17 mouse cellular contexts compared by ENCODE assay signal in the genomic region with DNA sequence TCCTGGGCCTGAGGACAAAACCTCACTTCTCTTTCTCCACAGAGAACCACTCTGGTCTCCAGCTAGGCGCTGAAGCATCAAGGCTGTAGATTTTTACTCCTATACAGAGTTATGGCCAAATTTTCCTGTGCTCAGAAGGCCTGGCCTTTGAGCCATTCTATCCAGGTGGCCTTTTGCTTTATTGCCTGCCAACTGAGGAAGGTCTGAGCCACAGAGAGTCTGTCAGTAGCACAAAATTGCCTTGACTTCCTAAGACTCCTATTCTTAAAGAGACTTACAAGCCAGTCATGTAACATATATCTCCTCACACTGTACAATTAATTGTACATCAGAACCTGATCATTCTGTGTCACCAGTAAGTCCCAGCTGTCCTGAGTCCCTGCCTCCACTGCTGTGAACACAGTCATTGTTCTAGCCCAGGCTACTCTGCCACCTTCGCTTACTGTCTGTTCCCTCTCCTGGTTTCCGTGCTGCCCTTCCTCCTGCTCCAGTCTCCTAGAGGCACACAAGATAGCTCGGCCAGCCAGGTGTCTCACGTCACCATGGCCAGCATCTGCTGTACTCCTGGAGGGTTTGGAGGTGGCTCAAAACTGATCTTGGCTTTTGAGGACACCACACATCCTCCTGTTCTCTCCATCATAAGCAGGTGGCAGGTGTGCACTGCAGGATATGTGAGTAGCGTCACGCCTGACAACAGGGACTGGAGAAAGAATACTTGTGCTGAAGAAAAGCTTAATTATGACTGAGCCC.
DNase-seq lines count a peak whose midpoint lies in the region; ATAC-seq and TF ChIP-seq lines count a peak whose summit lies in the region.
"Had no signal": no experiment of that assay in that cellular context is flagged by ENCODE, and none has a peak within 500 bp of the region (broad histone marks: within the 10 kb centered on the region; RNA-seq: fewer than 3 reads in every experiment).

No protein-coding gene starts in this region.

- no peaks in the 10 kb centered on the region for H3K79me2 ChIP-seq in heart, adult 2 months (replicated peaks; ENCODE audit: control insufficient read depth, insufficient read depth, low read length)

- WGBS in heart, adult 2 months: 78% methylated on average over 7 of the region's 7 CpGs
- WGBS in midbrain, embryonic 10.5 days: 87% methylated on average over 7 of the region's 7 CpGs
- 79% methylated on average over 7 of the region's 7 CpGs for WGBS in midbrain, postnatal 0 days
- WGBS in limb, embryonic 10.5 days: 86% methylated on average over 7 of the region's 7 CpGs
- WGBS in forebrain, embryonic 14.5 days: 83% methylated on average over 7 of the region's 7 CpGs

- no peak overlapping the region for H3K4me3 ChIP-seq in heart, adult 2 months
- H3K4me3 ChIP-seq in midbrain, embryonic 10.5 days: no peak overlapping the region
- H3K4me3 ChIP-seq in midbrain, postnatal 0 days (ENCODE audit: low read depth, low read length): no peak overlapping the region
- H3K4me3 ChIP-seq in limb, embryonic 10.5 days: no peak overlapping the region
- no peak overlapping the region for H3K4me3 ChIP-seq in forebrain, embryonic 14.5 days (ENCODE audit: low read depth, low read length)
- H3K4me3 ChIP-seq: embryonic facial prominence, embryonic 15.5 days; heart, embryonic 13.5 days; kidney, embryonic 15.5 days; left cerebral cortex, adult 2 months; limb, embryonic 13.5 days; neural tube, embryonic 12.5 days had no signal

- no peaks in the 10 kb centered on the region for H3K27me3 ChIP-seq in heart, adult 2 months (ENCODE audit: control insufficient read depth, insufficient read depth, low read length)
- no peaks in the 10 kb centered on the region for H3K27me3 ChIP-seq in midbrain, embryonic 10.5 days (ENCODE audit: low read depth, poor library complexity, severe bottlenecking)
- H3K27me3 ChIP-seq in midbrain, postnatal 0 days (ENCODE audit: insufficient read depth, low read length): no peaks in the 10 kb centered on the region
- H3K27me3 ChIP-seq in limb, embryonic 10.5 days (ENCODE audit: low read depth, poor library complexity, severe bottlenecking): no peaks in the 10 kb centered on the region
- H3K27me3 ChIP-seq in forebrain, embryonic 14.5 days (replicated peaks; ENCODE audit: control insufficient read depth, insufficient read depth, low read length): no peaks in the 10 kb centered on the region
- H3K27me3 ChIP-seq: embryonic facial prominence, embryonic 15.5 days; heart, embryonic 13.5 days; kidney, embryonic 15.5 days; limb, embryonic 13.5 days; neural tube, embryonic 12.5 days had no signal

- no peaks in the 10 kb centered on the region for H3K9me3 ChIP-seq in midbrain, embryonic 10.5 days (replicated peaks)
- H3K9me3 ChIP-seq in midbrain, postnatal 0 days (ENCODE audit: low read length): no peaks in the 10 kb centered on the region
- no peaks in the 10 kb centered on the region for H3K9me3 ChIP-seq in limb, embryonic 10.5 days (replicated peaks)
- H3K9me3 ChIP-seq in forebrain, embryonic 14.5 days (replicated peaks; ENCODE audit: control insufficient read depth, low read length): no peaks in the 10 kb centered on the region
- H3K9me3 ChIP-seq: embryonic facial prominence, embryonic 15.5 days; heart, embryonic 13.5 days; kidney, embryonic 15.5 days; limb, embryonic 13.5 days; neural tube, embryonic 12.5 days had no signal

- no peaks in the 10 kb centered on the region for H3K36me3 ChIP-seq in heart, adult 2 months (ENCODE audit: control insufficient read depth, insufficient read depth, low read length)
- no peaks in the 10 kb centered on the region for H3K36me3 ChIP-seq in midbrain, embryonic 10.5 days
- H3K36me3 ChIP-seq in midbrain, postnatal 0 days (ENCODE audit: insufficient read depth, low read length): no peaks in the 10 kb centered on the region
- no peaks in the 10 kb centered on the region for H3K36me3 ChIP-seq in limb, embryonic 10.5 days
- no peaks in the 10 kb centered on the region for H3K36me3 ChIP-seq in forebrain, embryonic 14.5 days (ENCODE audit: control insufficient read depth, insufficient read depth, low read length)
- H3K36me3 ChIP-seq: embryonic facial prominence, embryonic 15.5 days; heart, embryonic 13.5 days; kidney, embryonic 15.5 days; limb, embryonic 13.5 days; neural tube, embryonic 12.5 days had no signal

- H3K4me2 ChIP-seq in midbrain, postnatal 0 days (ENCODE audit: low read depth, low read length, poor library complexity, severe bottlenecking): no peak overlapping the region
- H3K4me2 ChIP-seq in forebrain, embryonic 14.5 days (ENCODE audit: low read length): no peak overlapping the region
- H3K4me2 ChIP-seq: embryonic facial prominence, embryonic 15.5 days; heart, embryonic 13.5 days; kidney, embryonic 15.5 days; limb, embryonic 13.5 days; neural tube, embryonic 12.5 days had no signal

- DNase-seq in heart, adult 2 months: peak in 1 of 2 experiments; percentile 3
- DNase-seq in heart, postnatal 10 days: no peak
- DNase-seq in midbrain, embryonic 10.5 days (ENCODE audit: low spot score): peak; percentile 8
- no peak for DNase-seq in midbrain, postnatal 0 days (ENCODE audit: low spot score)
- peak; percentile 79 for DNase-seq in cerebellum, adult 8-10 months
- peak; percentile 8 for DNase-seq in limb, embryonic 10.5 days (ENCODE audit: low spot score)
- DNase-seq in forebrain, embryonic 14.5 days (ENCODE audit: low spot score): no peak
- DNase-seq: adrenal gland, adult 2 months; gastrocnemius, postnatal 14 days; spleen, adult 18-20 months had no signal

- TF ChIP-seq POLR2A in heart, adult 2 months (IDR thresholded peaks at IDR 0.05; ENCODE audit: insufficient read depth, low read depth, low read length): no peak

- H3K27ac ChIP-seq in heart, adult 2 months: peak overlapping the region; percentile 38; the same call in 1 of the 2 replicates
- H3K27ac ChIP-seq in midbrain, embryonic 10.5 days (replicated peaks): no peak overlapping the region
- no peak overlapping the region for H3K27ac ChIP-seq in midbrain, postnatal 0 days (ENCODE audit: low read depth, low read length)
- no peak overlapping the region for H3K27ac ChIP-seq in limb, embryonic 10.5 days
- H3K27ac ChIP-seq in forebrain, embryonic 14.5 days (ENCODE audit: low read depth, low read length): no peak overlapping the region
- H3K27ac ChIP-seq: embryonic facial prominence, embryonic 15.5 days; heart, embryonic 13.5 days; kidney, embryonic 15.5 days; left cerebral cortex, adult 2 months; limb, embryonic 13.5 days; neural tube, embryonic 12.5 days had no signal

- peaks cover 1% of the 10 kb centered on the region; the same call in 1 of the 2 replicates for H3K4me1 ChIP-seq in heart, adult 2 months (ENCODE audit: control insufficient read depth, insufficient read depth, low read length)
- H3K4me1 ChIP-seq in midbrain, embryonic 10.5 days: 0 out of 2 replicates have a peak, but pooled peaks cover under 1% of the 10 kb centered on the region
- no peaks in the 10 kb centered on the region for H3K4me1 ChIP-seq in midbrain, postnatal 0 days (ENCODE audit: insufficient read depth, low read length)
- peaks cover 4% of the 10 kb centered on the region for H3K4me1 ChIP-seq in limb, embryonic 10.5 days
- no peaks in the 10 kb centered on the region for H3K4me1 ChIP-seq in forebrain, embryonic 14.5 days (ENCODE audit: control insufficient read depth, insufficient read depth, low read length)
- H3K4me1 ChIP-seq: limb, embryonic 13.5 days; neural tube, embryonic 12.5 days had no signal

- no peak for TF ChIP-seq EP300 in heart, adult 2 months (IDR thresholded peaks at IDR 0.05; ENCODE audit: insufficient read depth, low read depth, low read length)

- ATAC-seq in midbrain, postnatal 0 days (ENCODE audit: low FRiP score): no peak
- ATAC-seq in forebrain, embryonic 14.5 days: no peak
- ATAC-seq: intestine, embryonic 16.5 days had no signal

- no peak overlapping the region for H3K9ac ChIP-seq in heart, adult 2 months (ENCODE audit: low read depth, low read length)
- no peak overlapping the region for H3K9ac ChIP-seq in midbrain, postnatal 0 days (replicated peaks; ENCODE audit: low read length, poor library complexity, severe bottlenecking)
- H3K9ac ChIP-seq in forebrain, embryonic 14.5 days (ENCODE audit: low read length): no peak overlapping the region
- H3K9ac ChIP-seq: embryonic facial prominence, embryonic 15.5 days; heart, embryonic 13.5 days; kidney, embryonic 15.5 days; limb, embryonic 13.5 days; neural tube, embryonic 12.5 days had no signal

- TF ChIP-seq CTCF in heart, adult 2 months (IDR thresholded peaks at IDR 0.05): no peak
- TF ChIP-seq CTCF in midbrain, postnatal 0 days (IDR thresholded peaks at IDR 0.05): no peak

- intact Hi-C loops in heart, adult 2 months (cut with DNase I): loop anchor here (5.0 to 10.0 kb wide), 2 partner anchors 129 to 657 kb away; no protein-coding TSS in a partner anchor
- intact Hi-C loops in heart, postnatal 10 days (cut with DNase I): loop anchor here (5.0 to 10.0 kb wide), 2 partner anchors 104 to 227 kb away; no protein-coding TSS in a partner anchor

Comparison
In these comparisons a context has a peak if more than half of its experiments do, and no peak if none do; other contexts are left out.
1. DNase-seq: peak in midbrain, embryonic 10.5 days (single experiment), cerebellum, adult 8-10 months (single experiment) and limb, embryonic 10.5 days (single experiment); none in heart, postnatal 10 days (0 of 2), midbrain, postnatal 0 days (single experiment) and forebrain, embryonic 14.5 days (single experiment).